Mouse (Mus musculus) liver, adult 2 months (tissue): ENCODE data around the gene Hist1h2bg. TPM values are rescaled to one million over a fixed set of nuclear protein-coding genes. Genes with fewer than 3 reads are reported as not detected.
"Not testable (repeated sequence)": the region's sequence is repeated elsewhere in the genome, so short reads cannot be mapped to it uniquely, and the experiment has no call there.

Experiments used
- DNase-seq: peaks from one replicate; pipeline ENCODE4 v3.0.0-alpha.2; 2011; ENCODE audit warnings: low read depth, low spot score; ENCODE audit errors: extremely low read depth
- H3K27ac ChIP-seq: fragments of 200-500 bp; replicated peaks from 2 replicates; pipeline ENCODE4 v1.5.1; 2012; ENCODE audit warnings: low read depth, mild to moderate bottlenecking, control low read depth, inconsistent platforms, low read length; ENCODE audit not compliant: insufficient read depth
- H3K27me3 ChIP-seq: fragments of 200-500 bp; 2 replicates; pipeline ENCODE4 v1.6.1; 2012; ENCODE audit warnings: mild to moderate bottlenecking, moderate library complexity, low read length, inconsistent platforms; ENCODE audit not compliant: control insufficient read depth, insufficient read depth
- H3K36me3 ChIP-seq: fragments of 200-500 bp; 2 replicates; pipeline ENCODE4 v1.6.1; 2012; ENCODE audit warnings: low read length, inconsistent platforms; ENCODE audit not compliant: control insufficient read depth, insufficient read depth
- H3K4me1 ChIP-seq: fragments of 200-500 bp; 2 replicates; pipeline ENCODE4 v1.6.1; 2011; ENCODE audit warnings: low read length; ENCODE audit not compliant: control insufficient read depth, insufficient read depth
- H3K4me3 ChIP-seq: fragments of 200-500 bp; 2 replicates; pipeline ENCODE4 v1.5.1; 2011; ENCODE audit warnings: low read depth, mild to moderate bottlenecking, control low read depth, low read length, moderate library complexity; ENCODE audit not compliant: insufficient read depth
- H3K79me2 ChIP-seq: fragments of 200-500 bp; 2 replicates; pipeline ENCODE4 v1.6.1; 2012; ENCODE audit warnings: inconsistent platforms, mild to moderate bottlenecking, low read length, moderate library complexity; ENCODE audit not compliant: control insufficient read depth, insufficient read depth
- H3K9ac ChIP-seq: fragments of 200-500 bp; 2 replicates; pipeline ENCODE4 v1.6.1; 2012; ENCODE audit warnings: low read depth, mild to moderate bottlenecking, control low read depth, inconsistent platforms, low read length
- CTCF ChIP-seq: fragments of 200-500 bp; IDR thresholded peaks from 2 replicates; pipeline ENCODE4 v1.5.1; 2011; ENCODE audit warnings: low read depth, low read length, control low read depth
- POLR2A ChIP-seq: fragments of 200-500 bp; IDR thresholded peaks from 2 replicates; pipeline ENCODE4 v1.6.1; 2011; ENCODE audit warnings: low read length, control low read depth; ENCODE audit not compliant: insufficient read depth; ENCODE audit errors: extremely low read depth
- WGBS: fragments of 180-500 bp; shearing (Covaris S2); methylation state at CpG from one replicate; pipeline ENCODE4 v1.1.7; 2018; 5-methylcytosine and 5-hydroxymethylcytosine counted together
- polyA plus RNA-seq: library from polyadenylated mRNA; depleted of rRNA; stranded (reverse); fragments of >200 nt; gene quantifications from 2 replicates; pipeline ENCODE4 v1.2.3, GENCODE M21; 2012
- total RNA-seq: library from RNA; depleted of rRNA; stranded (reverse); fragments of >200 nt; gene quantifications from 2 replicates; pipeline ENCODE4 v1.2.3, GENCODE M21; 2014

The Hist1h2bg gene
- total and polyA plus RNA-seq, 2 experiments = 4.4 to 37.2 TPM

DNA sequence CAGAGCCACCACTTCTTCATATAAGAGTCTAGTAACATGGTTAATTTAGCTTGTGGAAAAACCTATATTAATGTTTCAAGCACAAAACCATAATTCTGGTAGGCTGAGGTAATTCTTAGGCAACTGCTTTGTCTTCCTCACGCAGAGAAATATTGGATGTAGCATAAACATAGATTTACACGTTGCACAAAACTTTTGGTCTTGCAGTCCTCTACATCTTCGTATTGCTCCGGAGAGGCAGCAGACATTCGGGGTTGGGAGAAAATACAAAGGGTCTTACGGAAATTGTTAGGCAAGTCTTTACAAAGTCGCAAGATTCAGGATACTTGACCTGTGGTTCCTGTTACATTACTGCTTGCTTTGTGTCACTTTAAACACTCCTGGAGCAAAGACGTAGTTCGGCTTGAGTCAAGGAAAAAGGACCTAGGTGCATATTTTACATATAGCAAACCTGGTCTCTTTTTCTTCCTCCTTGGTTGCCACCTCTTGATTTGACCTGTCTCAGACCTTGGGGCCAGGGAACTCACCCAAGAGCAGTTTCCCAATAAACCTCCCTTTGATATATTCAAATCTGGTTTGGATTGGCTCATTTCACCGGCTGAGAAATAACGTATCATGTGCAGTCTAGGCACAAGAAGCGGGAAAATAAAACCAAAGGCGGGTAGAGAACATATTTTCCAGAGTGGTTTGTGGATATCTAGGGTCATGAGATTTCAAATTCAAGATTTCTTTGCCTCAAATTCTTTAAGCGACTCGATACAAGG lies 36.6 kb upstream of the Hist1h2bg start:
- Histone ChIP-seq H3K9ac (no peak overlapping the region), H3K4me1 (peaks cover 11% of the 10 kb centered on the region), H3K4me3 (no peak overlapping the region), H3K36me3 (no peaks in the 10 kb centered on the region), H3K27me3 (no peaks in the 10 kb centered on the region), H3K27ac (no peak overlapping the region), H3K79me2 (no peaks in the 10 kb centered on the region)
- TF ChIP-seq CTCF (no peak), POLR2A (no peak)
- 1% methylated on average over 15 of the region's 15 CpGs for WGBS
- DNase-seq = peak; percentile 87

DNA sequence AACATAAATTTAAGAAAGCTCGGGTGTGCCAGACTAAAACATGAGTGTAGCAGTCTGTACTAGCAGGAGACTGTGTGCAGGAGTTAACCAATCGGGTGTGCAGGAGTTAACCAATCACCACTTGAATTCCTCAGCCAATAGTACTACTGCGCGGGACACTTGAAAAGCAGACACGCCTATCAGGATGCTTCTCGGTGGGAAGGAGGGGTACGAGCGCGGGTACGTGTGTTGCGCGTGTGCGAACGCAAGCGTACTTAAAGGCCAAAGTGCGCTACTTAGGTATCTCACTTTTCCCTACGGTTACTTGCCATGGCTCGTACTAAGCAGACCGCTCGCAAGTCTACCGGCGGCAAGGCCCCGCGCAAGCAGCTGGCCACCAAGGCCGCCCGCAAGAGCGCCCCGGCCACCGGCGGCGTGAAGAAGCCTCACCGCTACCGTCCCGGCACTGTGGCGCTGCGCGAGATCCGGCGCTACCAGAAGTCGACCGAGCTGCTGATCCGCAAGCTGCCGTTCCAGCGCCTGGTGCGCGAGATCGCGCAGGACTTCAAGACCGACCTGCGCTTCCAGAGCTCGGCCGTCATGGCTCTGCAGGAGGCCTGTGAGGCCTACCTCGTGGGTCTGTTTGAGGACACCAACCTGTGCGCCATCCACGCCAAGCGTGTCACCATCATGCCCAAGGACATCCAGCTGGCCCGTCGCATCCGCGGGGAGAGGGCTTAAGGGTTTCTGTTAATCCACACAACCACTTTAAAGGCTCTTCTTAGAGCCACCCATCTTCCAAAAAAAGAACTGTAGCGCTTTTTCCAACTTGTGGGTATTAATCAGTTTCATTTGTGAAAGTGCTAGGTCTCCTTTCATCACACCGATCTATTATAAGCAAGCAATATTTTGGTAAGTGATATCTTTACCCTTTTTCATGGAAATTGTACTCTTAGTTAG lies 35.8 kb upstream of the Hist1h2bg start, which contains the start of gene Hist1h3g:
Gene Hist1h3g (plus strand): TSS at position 286 of the 939 bp plus-strand sequence.
- not testable (repeated sequence) for H3K79me2 ChIP-seq, H3K9ac ChIP-seq, H3K27ac ChIP-seq, H3K36me3 ChIP-seq, H3K27me3 ChIP-seq
- peak; percentile 89 for DNase-seq
- Histone ChIP-seq H3K4me1 (peaks cover 11% of the 10 kb centered on the region), H3K4me3 (peak within 1 kb of the TSS; percentile 48)
- 2% methylated on average over 49 of the region's 62 CpGs for WGBS

DNA sequence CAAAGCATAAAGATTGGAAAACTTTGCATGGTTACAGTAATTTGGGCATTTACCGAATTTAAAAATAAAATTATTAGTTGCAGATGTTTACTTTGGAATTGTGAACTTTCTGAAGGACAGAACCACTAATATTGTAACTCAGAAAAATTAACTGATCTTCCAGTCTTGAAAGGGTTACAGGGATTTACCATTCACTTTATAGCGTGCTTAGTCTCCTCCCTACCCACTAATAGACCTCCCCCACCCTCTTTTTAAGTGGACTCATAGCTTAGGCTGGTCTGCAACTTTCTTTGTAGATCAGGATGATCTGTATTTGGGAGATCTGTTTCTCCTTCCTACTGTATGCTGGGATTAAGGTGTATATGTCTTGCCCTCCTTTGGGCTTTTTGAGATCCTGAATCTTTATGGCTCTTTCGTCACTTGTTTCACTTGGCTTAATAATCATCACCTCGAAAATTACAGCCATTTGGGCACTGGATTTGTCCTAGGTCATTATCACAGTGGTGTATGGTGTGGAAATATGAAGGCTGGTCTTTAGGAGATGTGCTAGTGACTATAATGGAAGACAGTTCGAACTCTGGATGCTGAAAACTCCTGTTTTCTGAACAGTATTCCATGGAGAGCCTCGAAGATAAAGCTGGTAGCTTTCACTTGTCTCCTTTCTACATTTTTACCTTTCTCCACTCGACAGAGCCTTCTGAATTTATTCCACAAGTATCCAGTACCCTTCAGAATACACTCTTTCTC lies 34.9 kb upstream of the Hist1h2bg start:
- Histone ChIP-seq H3K27ac (no peak overlapping the region), H3K4me1 (peaks cover 11% of the 10 kb centered on the region), H3K9ac (no peak overlapping the region), H3K79me2 (no peaks in the 10 kb centered on the region), H3K4me3 (no peak overlapping the region), H3K27me3 (no peaks in the 10 kb centered on the region), H3K36me3 (no peaks in the 10 kb centered on the region)
- no peak for TF ChIP-seq POLR2A
- no peak for TF ChIP-seq CTCF
- DNase-seq = no peak
- WGBS = 32% methylated on average over 7 of the region's 7 CpGs

DNA sequence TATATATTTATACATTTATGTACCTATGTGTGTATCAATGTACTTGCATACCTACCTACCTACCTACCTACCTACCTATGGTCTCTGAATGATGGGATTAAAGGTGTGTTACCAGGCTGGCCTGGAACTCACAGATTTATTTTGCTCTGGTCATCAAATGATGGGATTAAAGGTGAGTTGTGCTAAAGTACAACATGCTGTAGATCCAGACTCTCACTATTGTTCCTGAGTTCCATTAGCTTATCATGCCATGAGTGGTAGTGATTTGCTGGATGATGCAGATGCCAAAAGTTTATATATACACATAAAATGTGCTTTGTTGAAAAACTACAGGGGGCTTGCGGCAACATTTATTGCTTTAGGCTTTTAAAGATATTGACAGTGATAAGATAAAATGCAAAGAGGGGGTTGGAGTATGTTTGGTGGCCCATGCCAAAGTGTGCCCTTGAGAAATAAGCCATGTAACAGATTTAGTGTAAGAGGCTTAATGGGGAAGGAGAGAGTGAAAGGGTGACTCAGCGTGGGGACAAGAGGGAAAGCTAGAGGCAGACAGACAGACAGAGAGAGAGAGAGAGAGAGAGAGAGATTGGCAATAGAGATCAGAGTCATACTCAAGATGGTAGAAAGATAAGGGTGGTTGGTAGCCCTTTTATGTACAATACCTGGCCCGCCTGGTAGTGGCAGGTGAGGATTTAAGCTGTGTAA lies 34.0 kb upstream of the Hist1h2bg start:
- H3K4me3 ChIP-seq = no peak overlapping the region
- DNase-seq = no peak
- no peak overlapping the region for H3K9ac ChIP-seq
- WGBS = 89% methylated on average over 3 of the region's 3 CpGs
- H3K27ac ChIP-seq = no peak overlapping the region
- H3K36me3 ChIP-seq = no peaks in the 10 kb centered on the region
- no peaks in the 10 kb centered on the region for H3K27me3 ChIP-seq
- peaks cover 11% of the 10 kb centered on the region for H3K4me1 ChIP-seq
- TF ChIP-seq CTCF (no peak), POLR2A (no peak)
- H3K79me2 ChIP-seq = no peaks in the 10 kb centered on the region

DNA sequence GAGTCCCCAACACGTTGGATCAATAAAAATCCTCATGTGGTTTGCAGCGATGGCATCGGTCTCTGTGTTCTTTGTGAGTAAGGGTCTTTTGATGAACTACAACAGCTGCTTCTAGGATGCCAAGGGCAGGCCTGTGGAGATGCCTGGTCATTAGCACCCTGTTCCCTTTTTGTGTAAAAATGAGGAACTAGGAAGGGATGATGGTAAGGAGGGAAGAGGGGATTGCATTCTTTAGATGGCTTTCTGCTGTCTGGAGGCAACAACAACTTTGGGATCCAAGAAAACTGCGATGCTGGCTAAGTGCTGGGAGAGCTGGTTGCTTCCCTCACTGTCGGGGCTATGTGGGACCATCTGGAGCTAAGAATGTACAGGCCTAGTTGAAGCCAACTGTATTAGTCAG lies 32.9 kb upstream of the Hist1h2bg start:
- H3K9ac ChIP-seq = no peak overlapping the region
- H3K79me2 ChIP-seq = no peaks in the 10 kb centered on the region
- DNase-seq = no peak
- no peak overlapping the region for H3K27ac ChIP-seq
- H3K4me3 ChIP-seq = no peak overlapping the region
- WGBS = 76% methylated on average over 5 of the region's 5 CpGs
- H3K27me3 ChIP-seq = no peaks in the 10 kb centered on the region
- no peaks in the 10 kb centered on the region for H3K36me3 ChIP-seq
- peaks cover 5% of the 10 kb centered on the region for H3K4me1 ChIP-seq
- TF ChIP-seq POLR2A (no peak), CTCF (no peak)

DNA sequence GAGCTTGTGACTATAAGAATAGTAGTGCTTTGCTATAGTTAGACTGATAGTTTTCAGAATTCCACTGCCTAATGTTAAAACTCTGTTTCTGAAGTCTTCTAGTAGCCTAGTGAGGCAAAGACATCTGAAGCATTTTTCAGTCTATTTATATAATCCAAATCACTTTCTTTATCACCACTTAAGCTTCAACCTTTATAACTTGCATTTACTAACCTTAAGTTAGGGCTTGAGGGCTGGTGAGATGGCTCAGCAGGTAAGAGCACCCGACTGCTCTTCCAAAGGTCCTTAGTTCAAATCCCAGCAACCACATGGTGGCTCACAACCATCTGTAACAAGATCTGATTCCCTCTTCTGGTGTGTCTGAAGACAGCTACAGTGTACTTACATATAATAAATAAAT lies 31.4 kb upstream of the Hist1h2bg start:
- H3K27ac ChIP-seq, DNase-seq, H3K4me3 ChIP-seq, H3K27me3 ChIP-seq, H3K4me1 ChIP-seq, H3K9ac ChIP-seq, H3K36me3 ChIP-seq, H3K79me2 ChIP-seq: not testable (repeated sequence)
- 93% methylated on average over 1 of the region's 1 CpGs for WGBS
